Mouse (Mus musculus): ENCODE results near the gene Trnt1.

The Trnt1 gene

GRCm38 (mm10) chr6:106768640-106769289 is at the start of gene Trnt1:
Gene Trnt1, plus strand, starts transcription at chr6:106769120.
- DNase-seq (ENCODE audit: low spot score): peak; percentile 98

GRCm38 (mm10) chr6:106725642-106726041 is 43.3 kb upstream of the Trnt1 start:
- DNase-seq (ENCODE audit: low spot score): no peak

GRCm38 (mm10) chr6:106726078-106726477 is 42.8 kb upstream of the Trnt1 start:
- DNase-seq (ENCODE audit: low spot score): no peak

- DNase-seq (ENCODE audit: low spot score): no peak
Observed at GRCm38 (mm10) chr6:106727703-106728102, 41.2 kb upstream of the Trnt1 start.

- no peak for DNase-seq (ENCODE audit: low spot score)
Observed at GRCm38 (mm10) chr6:106729682-106730314, 39.1 kb upstream of the Trnt1 start.

GRCm38 (mm10) chr6:106732563-106732962 is 36.4 kb upstream of the Trnt1 start:
- no peak for DNase-seq (ENCODE audit: low spot score)

- DNase-seq (ENCODE audit: low spot score): no peak
Observed at GRCm38 (mm10) chr6:106738229-106738628, 30.7 kb upstream of the Trnt1 start.

- no peak for DNase-seq (ENCODE audit: low spot score)
Observed at GRCm38 (mm10) chr6:106740244-106740825, 28.6 kb upstream of the Trnt1 start.

- no peak for DNase-seq (ENCODE audit: low spot score)
Observed at GRCm38 (mm10) chr6:106743556-106744233, 25.2 kb upstream of the Trnt1 start.

- no peak for DNase-seq (ENCODE audit: low spot score)
Observed at GRCm38 (mm10) chr6:106745673-106746394, 23.1 kb upstream of the Trnt1 start.

GRCm38 (mm10) chr6:106747251-106747650 is 21.7 kb upstream of the Trnt1 start:
- no peak for DNase-seq (ENCODE audit: low spot score)

GRCm38 (mm10) chr6:106747804-106748203 is 21.1 kb upstream of the Trnt1 start:
- DNase-seq (ENCODE audit: low spot score): no peak

GRCm38 (mm10) chr6:106748887-106749388 is 20.0 kb upstream of the Trnt1 start, which contains the start of gene Il5ra:
Gene Il5ra, minus strand, starts transcription at chr6:106749037.
- DNase-seq (ENCODE audit: low spot score): no peak

GRCm38 (mm10) chr6:106750291-106750690 is 18.6 kb upstream of the Trnt1 start:
- no peak for DNase-seq (ENCODE audit: low spot score)

- no peak for DNase-seq (ENCODE audit: low spot score)
Observed at GRCm38 (mm10) chr6:106758299-106758698, 10.6 kb upstream of the Trnt1 start.

- no peak for DNase-seq (ENCODE audit: low spot score)
Observed at GRCm38 (mm10) chr6:106760473-106761218, 8.3 kb upstream of the Trnt1 start.

- DNase-seq (ENCODE audit: low spot score): no peak
Observed at GRCm38 (mm10) chr6:106761486-106761885, 7.4 kb upstream of the Trnt1 start.

GRCm38 (mm10) chr6:106765892-106766291 is 3.0 kb upstream of the Trnt1 start:
- no peak for DNase-seq (ENCODE audit: low spot score)

- no peak for DNase-seq (ENCODE audit: low spot score)
Observed at GRCm38 (mm10) chr6:106766774-106767173, 2.1 kb upstream of the Trnt1 start.

- no peak for DNase-seq (ENCODE audit: low spot score)
Observed at GRCm38 (mm10) chr6:106769290-106769866, 458 bp downstream of the Trnt1 start.

- no peak for DNase-seq (ENCODE audit: low spot score)
Observed at GRCm38 (mm10) chr6:106770046-106770445, 1.1 kb downstream of the Trnt1 start.

Measured in embryo, embryonic 10.5 days (tissue).